Mouse (Mus musculus) kidney, postnatal 4 days (tissue): ENCODE data around the gene Adora2b.
"Not testable (repeated sequence)": the region's sequence is repeated elsewhere in the genome, so short reads cannot be mapped to it uniquely, and the experiment has no call there.

Experiments
- DNase-seq, 2 experiments: peaks; one replicate each; pipeline ENCODE4 v3.0.0; 2021; ENCODE audit warnings: mixed read lengths in 2 of 2

The Adora2b gene

DNA sequence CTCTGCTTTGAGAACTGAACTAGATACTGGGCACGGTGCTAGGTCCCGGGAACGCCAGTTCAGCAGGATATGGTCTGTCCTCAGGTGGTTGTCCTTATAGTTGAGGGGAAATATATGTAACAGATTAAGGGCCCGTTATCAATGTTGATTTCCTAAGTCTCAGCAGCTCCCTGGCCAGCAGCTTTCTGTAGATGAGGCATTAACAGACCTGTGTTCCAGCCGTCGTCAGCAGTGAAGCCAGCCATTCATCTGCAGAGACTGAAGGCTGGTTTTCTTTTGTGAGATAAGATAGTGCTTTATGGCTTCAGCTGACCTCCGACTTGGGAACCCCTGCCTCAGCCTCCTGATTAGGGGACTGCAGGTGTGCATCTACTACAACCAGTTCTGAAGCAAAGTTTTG is 15.2 kb downstream of the Adora2b start:
- no peak for DNase-seq

DNA sequence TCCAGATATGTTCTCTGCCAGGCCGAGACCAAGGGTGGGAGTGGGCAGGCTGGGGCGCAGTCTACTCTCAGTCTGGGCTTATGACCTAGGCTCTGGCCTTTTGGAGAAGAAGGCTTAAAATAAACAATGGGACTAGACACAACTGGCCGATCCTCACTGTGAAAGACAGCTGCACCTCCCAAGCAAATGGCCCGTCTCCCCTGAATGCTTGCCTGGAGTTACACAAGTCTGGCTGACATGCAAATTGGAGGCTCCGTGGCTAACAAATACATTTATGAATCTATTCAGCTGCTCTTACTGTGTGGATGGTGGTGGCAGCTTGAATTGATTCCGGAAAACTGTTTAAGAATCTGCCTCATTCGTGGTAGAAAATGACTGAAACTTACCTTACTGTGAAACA is 16.9 kb downstream of the Adora2b start:
- no peak for DNase-seq

DNA sequence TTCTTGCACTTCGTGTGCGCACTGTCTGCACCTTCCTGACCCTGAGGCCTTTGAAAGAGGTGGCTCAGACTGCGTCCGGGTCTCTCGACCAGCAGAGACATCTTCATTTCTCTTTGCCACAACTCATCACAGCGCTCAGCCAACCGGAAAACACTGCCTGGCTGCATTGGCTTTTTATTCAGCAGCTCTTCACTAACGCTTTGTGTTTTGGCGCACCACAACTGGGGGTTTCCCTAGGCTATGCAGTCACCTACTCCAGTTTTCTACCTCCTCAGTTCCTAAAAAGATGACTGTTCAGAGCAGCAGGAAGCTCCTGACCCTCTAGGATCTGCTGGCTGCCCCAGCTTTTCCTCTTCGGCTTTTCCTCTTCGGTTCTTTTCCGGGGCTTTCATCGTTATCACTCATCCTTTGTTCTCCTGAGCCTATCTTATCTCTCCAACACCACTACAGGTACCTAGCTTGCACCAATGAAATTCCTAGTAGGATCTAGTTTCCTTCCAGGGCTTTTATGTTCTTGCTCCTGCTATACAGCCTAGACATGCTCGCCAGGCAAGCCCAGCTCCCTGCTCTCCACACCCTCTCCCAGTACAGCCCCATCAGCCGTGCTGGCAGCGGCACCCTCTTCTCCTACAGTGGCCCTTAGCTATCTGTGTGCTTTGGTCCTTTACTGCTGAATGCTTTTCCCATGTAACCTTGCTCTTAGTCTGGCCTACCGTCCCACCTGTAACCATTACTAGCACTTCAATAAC is 17.9 kb downstream of the Adora2b start:
- DNase-seq: no peak

DNA sequence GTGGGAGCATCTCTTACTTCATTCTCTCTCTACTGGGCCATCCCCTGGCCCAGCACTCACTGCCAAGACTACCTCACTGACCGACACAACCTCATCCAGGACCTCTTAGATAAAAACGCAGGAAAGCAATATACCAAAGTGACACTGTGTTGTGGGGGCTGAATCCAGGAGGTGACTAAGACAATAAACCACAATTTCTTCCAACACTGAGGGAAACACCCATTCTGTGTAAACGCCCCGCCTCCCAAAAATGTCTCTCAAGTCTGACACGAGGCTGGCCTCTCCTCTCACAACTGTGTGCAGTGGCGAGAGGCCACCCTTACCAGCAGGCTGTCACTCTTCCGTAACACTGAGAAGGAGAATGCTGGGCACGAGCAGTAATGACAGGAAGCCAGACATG is 19.6 kb downstream of the Adora2b start:
- DNase-seq: no peak

DNA sequence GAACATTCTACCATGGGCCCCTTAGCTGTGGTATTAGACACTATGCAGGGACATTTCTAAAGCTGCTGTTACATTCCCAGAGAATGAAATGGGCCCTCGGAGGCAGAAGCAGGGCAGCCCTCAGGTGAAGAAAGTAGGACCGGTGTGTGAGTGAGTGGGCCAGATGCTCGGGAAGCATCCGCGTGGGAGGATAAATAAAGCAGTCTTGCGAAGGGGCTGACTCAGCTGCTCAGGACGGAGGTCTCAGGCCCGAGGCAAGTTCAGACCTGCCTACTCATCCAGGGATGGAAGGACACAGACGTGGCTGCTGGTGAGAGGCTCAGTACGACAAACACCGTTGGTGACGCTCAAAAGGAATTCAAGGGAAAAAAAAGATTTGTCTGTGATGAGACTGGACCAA is 20.3 kb downstream of the Adora2b start:
- no peak for DNase-seq

DNA sequence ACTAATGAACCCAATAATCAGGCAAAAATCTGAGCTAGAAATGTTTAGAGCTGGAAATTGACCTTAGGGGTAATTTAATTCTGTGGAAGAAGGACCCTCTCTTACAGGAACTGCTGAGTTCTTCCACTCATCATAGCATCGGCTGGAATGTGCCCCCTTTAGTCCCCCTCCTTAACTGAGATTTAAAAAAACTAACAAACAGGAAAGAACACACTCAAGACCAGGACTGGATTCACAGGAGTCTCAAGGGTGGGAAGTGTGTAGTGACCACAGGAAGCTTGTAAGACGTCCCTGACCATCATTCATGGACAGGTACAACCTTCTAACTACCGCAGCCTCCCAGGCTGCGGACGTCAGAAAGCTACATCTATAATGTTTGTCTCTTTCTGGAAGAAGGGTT is 22.1 kb downstream of the Adora2b start:
- no peak for DNase-seq

DNA sequence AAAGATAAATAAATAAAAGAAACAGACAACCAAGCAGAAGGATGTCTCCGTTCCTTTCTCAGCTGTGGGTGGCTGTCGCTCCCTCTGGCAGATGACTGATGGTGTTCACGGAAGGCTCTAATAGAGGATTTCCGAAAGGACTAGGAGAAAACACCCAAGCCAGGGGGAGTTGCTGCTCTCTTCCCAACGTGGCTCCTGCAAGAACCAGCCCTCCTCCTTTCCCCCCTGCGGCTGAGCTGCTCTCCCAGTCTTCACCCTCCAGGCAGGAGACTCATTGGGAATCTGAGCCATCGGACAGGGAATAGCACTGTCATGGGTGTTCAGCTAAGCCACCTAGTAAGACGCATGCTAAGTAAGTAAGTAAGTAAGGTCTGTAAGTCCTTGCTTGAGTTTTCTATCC is 28.3 kb downstream of the Adora2b start:
- DNase-seq: no peak

DNA sequence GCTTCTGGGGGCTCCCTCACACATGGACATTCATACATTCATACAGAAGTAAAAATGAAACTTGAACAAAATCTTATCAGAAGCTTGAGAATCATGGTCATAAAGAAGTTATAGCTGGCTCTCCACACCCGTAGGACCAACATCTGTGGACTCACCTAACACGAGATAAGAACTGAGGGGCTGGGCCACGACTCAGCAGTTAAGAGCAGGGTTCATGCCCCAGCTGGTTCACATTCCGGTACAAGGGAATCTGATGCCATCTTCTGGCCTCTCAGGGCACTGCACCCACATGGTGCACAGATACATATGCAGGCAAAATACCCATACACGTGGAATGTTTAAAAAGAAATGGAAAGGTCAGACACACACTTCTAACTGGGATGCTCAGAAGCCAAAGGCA is 29.2 kb downstream of the Adora2b start:
- peak; percentile 89 to 90 for DNase-seq

DNA sequence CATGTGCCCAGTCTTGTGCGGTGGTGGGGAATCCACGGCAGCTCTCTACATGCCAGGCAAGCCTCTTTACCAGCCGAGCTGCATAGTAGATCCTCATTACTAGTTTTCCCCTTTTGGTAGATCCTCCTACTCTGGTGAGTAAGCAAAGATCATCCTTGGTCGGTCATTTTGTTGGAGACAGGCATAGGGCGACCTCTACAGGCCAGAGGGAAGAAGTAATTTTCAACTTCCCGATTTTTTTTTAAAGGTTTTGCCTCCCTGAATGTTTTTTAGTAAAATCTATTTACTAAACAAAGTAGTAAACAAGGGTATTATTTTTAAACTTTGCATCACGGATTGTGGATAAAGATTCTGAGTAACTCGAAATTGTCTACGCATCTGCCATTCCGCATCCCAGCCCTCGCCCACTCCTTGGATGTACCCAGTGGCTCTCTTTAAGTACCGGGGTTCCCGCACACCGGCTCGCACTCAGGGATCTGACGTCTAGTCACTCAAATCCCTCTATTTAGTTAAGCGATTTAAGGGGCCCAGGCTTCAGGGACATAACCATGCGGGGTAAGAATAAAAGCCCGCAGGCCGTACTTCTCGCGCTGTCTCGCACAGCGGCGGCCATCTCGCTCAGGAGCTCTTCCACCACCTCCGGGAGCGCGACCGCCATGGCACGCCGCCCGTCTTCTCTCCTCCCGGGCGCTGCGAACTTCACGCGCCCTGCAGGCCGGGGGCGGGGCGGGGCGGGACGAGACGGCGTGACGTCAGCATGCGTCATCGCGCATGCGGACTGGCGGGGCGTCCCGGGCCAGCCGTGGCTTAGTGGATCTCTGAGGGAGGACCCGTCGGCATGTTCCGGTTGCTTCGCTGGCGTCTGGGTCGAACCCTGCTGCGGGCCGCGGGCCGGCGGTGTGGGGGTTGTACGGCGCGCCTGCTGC is 32.2 kb downstream of the Adora2b start, which contains the start of the genes Zswim7 and Ttc19:
TSS of gene Zswim7 (minus strand) at position 701 of the 926 bp plus-strand sequence.
TSS of gene Ttc19 (plus strand) at position 799 of the 926 bp plus-strand sequence.
- peak; percentile 95 to 97 for DNase-seq

DNA sequence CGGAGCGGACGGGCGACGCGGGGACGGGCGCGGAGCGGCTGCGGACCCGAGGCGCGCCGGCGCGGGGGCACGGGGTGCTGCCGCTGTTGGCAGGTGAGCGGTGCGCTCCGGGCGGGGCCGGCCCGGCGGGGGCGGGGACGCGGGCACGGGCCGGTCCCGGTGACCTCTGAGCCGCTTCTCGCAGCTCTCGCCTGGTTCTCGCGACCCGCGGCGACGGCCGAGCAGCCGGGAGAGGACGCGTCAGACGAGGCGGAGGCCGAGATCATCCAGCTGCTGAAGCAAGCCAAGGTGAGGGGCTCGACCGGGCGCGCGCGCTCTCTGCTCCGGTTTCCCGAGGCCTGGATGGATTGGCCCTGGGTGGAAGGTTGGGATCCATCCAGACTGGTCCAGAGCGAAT is 32.8 kb downstream of the Adora2b start:
- DNase-seq: peak; percentile 71 to 86

DNA sequence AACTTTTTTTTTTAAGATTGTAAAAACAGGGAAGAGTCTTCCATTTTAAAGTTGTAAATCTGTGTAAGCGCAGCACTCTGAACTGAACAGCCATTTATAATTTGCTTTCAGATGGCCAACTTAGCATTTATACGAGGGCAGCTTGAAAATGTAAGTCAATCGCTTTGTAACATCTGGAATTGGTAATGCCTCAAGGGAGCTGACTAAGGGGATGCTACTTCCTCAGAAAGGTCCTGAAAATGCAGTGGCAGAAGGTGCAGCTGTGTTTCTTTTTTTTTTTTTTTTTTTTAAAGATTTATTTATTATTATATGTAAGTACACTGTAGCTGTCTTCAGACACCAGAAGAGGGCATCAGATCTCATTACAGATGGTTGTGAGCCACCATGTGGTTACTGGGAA is 35.2 kb downstream of the Adora2b start:
- DNase-seq: not testable (repeated sequence)

DNA sequence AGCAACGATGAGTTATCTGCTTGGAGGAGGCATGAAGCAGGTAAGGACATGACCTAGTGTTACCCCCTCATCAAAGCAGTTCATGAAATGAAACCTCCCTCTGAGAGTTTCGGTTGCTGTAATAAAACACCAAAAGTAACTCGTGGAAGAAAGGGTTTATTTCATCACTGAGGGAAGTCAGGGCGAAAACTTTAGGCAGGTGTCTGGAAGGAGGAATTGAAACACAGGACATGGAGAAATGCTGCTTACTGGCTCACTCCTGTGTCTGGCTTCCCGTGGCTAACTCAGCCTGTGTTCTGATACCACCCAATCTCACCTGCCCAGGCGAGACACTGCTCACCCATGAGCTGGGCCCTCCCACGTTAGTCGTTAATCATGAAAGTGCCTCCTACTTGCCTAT is 36.2 kb downstream of the Adora2b start:
- no peak for DNase-seq

DNA sequence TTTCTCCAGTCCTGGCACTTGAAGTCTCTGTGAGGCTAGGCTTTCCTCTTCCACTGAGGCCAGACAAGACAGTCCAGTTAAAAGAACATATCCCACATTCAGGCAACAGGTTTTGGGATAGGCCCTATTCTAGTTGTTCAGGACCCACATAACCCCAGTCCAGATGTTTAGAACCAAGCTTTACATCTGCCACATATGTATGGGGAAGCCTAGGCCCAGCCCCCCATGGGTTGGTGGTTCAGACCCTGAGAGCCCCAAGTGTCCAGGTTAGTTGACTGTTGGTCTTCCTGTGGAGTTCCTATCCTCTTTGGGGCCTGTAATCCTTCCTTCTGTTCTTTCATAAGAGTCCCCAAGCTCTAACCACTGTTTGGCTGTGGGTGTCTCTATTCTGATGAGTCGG is 38.9 kb downstream of the Adora2b start:
- no peak for DNase-seq

DNA sequence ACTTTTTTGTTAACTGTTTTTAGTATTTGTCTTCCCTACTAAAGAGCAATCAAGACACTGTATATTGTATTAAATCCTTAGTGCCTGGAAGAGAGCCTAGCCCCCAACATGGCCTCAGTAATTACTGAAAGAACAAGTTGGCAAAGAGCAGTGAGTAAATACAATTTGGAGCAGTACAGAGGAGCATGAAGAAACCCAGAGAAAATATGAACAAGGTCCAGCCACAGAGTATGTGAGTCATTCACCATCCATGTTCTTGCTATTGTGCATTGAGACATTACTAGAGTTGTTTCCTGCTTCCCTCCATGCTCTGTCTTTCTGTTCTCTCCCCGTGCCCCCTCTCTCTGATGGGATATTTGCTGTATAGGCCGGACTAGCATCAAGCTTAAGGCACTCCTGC is 45.3 kb downstream of the Adora2b start:
- DNase-seq: no peak

DNA sequence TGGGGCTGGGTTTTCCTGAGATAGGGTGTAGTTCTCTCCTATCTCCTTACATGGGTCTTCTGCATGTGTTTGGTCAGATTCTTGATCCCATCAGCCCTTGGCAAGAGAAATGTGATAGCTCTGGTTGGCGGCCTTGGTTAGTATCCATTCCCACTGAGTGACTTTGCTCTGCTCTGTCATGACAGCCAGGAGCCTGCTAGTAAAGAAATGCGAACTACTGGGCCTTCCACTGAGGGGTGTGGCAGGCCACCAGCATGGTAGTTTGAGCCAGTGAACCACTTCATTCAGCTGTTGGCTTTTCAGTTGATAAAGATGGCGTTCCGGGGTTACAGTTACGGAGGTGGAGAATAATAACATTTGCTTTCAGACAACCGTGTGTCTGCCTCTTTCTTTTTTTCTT is 50.1 kb downstream of the Adora2b start:
- no peak for DNase-seq

DNA sequence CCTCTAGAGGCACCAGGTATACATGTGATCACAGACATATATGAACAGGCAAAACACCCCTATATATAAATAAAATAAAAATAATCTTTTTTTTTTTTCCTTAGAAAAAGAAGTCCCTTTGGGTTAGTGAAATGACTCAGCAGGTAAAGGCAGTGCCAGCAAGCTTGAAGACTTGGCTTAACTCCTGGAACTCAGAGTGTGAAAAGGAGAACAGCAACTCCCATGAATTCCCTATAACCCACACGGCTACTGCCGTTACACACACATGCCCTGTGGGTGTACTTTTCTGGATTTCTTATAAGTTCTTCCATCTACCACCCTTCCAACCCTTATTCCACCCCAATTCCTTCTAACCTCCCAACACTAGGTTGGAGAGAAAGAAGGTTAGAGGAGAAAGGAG is 57.1 kb downstream of the Adora2b start:
- no peak for DNase-seq

DNA sequence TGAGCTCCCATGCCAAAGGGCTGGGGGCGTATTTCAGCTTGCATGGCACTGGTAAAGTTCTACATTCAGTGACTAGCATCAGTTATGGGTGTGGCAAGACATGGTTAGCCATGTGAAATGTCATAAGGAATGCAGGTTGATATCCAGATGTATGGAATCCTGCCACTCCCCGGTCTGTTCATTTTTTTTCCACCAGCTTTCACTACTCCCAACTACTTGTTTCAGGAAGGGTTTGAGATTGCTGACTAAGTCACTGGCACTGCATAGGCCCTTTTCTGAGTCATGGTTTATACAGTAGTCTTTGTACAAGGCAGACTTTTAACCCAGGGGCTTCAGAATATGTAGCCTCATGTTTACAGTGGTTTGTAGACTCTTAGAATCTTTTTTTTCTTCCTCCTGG is 60.5 kb downstream of the Adora2b start:
- no peak for DNase-seq

DNA sequence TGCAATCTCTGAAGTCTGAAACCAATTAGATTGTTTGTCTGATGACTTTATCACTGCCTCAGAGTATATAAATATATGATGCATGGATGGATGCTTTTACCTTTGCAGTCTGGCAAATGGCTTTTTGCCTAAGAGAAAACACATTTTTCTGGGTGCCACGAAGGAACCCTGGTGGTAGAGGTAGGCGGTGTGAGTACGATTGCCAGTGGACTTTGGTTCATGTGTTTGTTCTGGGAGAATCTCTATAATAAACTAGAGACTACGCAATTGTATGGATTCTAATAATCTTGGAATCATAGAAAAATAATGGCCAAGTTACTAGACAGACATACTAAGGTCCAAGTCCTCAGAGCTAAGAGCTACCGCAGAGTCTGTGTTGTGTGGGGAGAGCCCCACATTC is 66.2 kb downstream of the Adora2b start:
- no peak for DNase-seq
